Mouse (Mus musculus) forebrain, embryonic 15.5 days (tissue): ENCODE measurements around the gene C3ar1. TPM values are rescaled to one million over a fixed set of nuclear protein-coding genes. Genes with fewer than 3 reads are reported as not detected.

ENCODE experiments used
- ATAC-seq: fragments of 200-750 bp; cut with Nextera tagmentation; replicated peaks from 2 replicates; pipeline ENCODE4 v1.8.0; 2017; ENCODE audit warnings: mild to moderate bottlenecking, moderate TSS enrichment, moderate library complexity
- H3K27ac ChIP-seq: fragments of 300-500 bp; sonication (generic); replicated peaks from 2 replicates; pipeline ENCODE4 v1.5.1; 2015; ENCODE audit warnings: mild to moderate bottlenecking, inconsistent platforms
- H3K27me3 ChIP-seq: fragments of 300-500 bp; sonication (generic); 2 replicates; pipeline ENCODE4 v1.6.1; 2015; ENCODE audit warnings: inconsistent platforms
- H3K36me3 ChIP-seq: fragments of 300-500 bp; sonication (generic); 2 replicates; pipeline ENCODE4 v1.6.1; 2015; ENCODE audit warnings: mild to moderate bottlenecking, inconsistent platforms
- H3K4me1 ChIP-seq: fragments of 300-500 bp; sonication (generic); 2 replicates; pipeline ENCODE4 v1.6.1; 2015; ENCODE audit warnings: inconsistent platforms
- H3K4me2 ChIP-seq: fragments of 300-500 bp; sonication (generic); replicated peaks from 2 replicates; pipeline ENCODE4 v1.6.1; 2015; ENCODE audit warnings: mild to moderate bottlenecking, inconsistent platforms
- H3K4me3 ChIP-seq: fragments of 300-500 bp; sonication (generic); 2 replicates; pipeline ENCODE4 v1.5.1; 2015; ENCODE audit warnings: mild to moderate bottlenecking, inconsistent platforms
- H3K9ac ChIP-seq: fragments of 300-500 bp; sonication (generic); replicated peaks from 2 replicates; pipeline ENCODE4 v1.6.1; 2015; ENCODE audit warnings: mild to moderate bottlenecking, inconsistent platforms
- H3K9me3 ChIP-seq: fragments of 300-500 bp; sonication (generic); 2 replicates; pipeline ENCODE4 v1.6.1; 2016; ENCODE audit warnings: inconsistent platforms
- WGBS: fragments of 180-500 bp; shearing (Covaris S2); methylation state at CpG from one replicate; pipeline ENCODE4 v1.1.7; 2015; ENCODE audit warnings: mixed read lengths; 5-methylcytosine and 5-hydroxymethylcytosine counted together
- microRNA-seq: library from miRNA; unstranded; fragments of <30 nt; microRNA quantifications from one replicate; pipeline ENCODE4, GENCODE M21; 2016
- polyA plus RNA-seq: library from polyadenylated mRNA; unstranded; fragments of >200 nt; fragmentation: Nextera tagmentation; extraction: Ambion mirVana; gene quantifications from 2 replicates; pipeline ENCODE4 v1.2.1, GENCODE M21; 2015

Gene C3ar1
- polyA plus RNA-seq, 1 experiment from 2014 or later: 0.89 TPM

GRCm38 (mm10) chr6:122810022-122810614, 45.8 kb downstream of the C3ar1 start:
- Histone ChIP-seq H3K9ac (peak overlapping the region; percentile 79), H3K4me1 (peaks cover 12% of the 10 kb centered on the region), H3K9me3 (no peaks in the 10 kb centered on the region), H3K36me3 (no peaks in the 10 kb centered on the region), H3K4me3 (peak overlapping the region; percentile 74), H3K27me3 (no peaks in the 10 kb centered on the region), H3K27ac (peak overlapping the region; percentile 98), H3K4me2 (peak overlapping the region; percentile 74)
- WGBS: 2% methylated on average over 11 of the region's 11 CpGs
- peak; percentile 3; the same call in 1 of the 2 replicates for ATAC-seq

GRCm38 (mm10) chr6:122804418-122804817, 51.5 kb downstream of the C3ar1 start:
- H3K27ac ChIP-seq: no peak overlapping the region
- no peaks in the 10 kb centered on the region for H3K36me3 ChIP-seq
- H3K4me3 ChIP-seq: no peak overlapping the region
- H3K4me1 ChIP-seq: peaks cover 16% of the 10 kb centered on the region; the same call in 1 of the 2 replicates
- H3K4me2 ChIP-seq: no peak overlapping the region
- WGBS: 23% methylated on average over 5 of the region's 5 CpGs
- peaks cover 13% of the 10 kb centered on the region; the same call in 1 of the 2 replicates for H3K27me3 ChIP-seq
- H3K9me3 ChIP-seq: no peaks in the 10 kb centered on the region
- no peak for ATAC-seq
- no peak overlapping the region for H3K9ac ChIP-seq

- Histone ChIP-seq H3K9ac (peak overlapping the region; percentile 61), H3K36me3 (no peaks in the 10 kb centered on the region), H3K27ac (peak overlapping the region; percentile 13), H3K4me1 (peaks cover 16% of the 10 kb centered on the region; the same call in 1 of the 2 replicates), H3K4me3 (peak overlapping the region; percentile 61), H3K27me3 (peaks cover 13% of the 10 kb centered on the region; the same call in 1 of the 2 replicates), H3K9me3 (no peaks in the 10 kb centered on the region), H3K4me2 (peak overlapping the region; percentile 92)
- WGBS: 2% methylated on average over 34 of the region's 34 CpGs
- ATAC-seq: peak; percentile 79
Observed at GRCm38 (mm10) chr6:122801801-122802514, 54.0 kb downstream of the C3ar1 start.

- Histone ChIP-seq H3K27me3 (peaks cover 13% of the 10 kb centered on the region; the same call in 1 of the 2 replicates), H3K36me3 (no peaks in the 10 kb centered on the region), H3K4me2 (peak within 1 kb of the TSS; percentile 92), H3K9me3 (no peaks in the 10 kb centered on the region), H3K9ac (peak within 1 kb of the TSS; percentile 61), H3K4me1 (peaks cover 16% of the 10 kb centered on the region; the same call in 1 of the 2 replicates), H3K4me3 (peak within 1 kb of the TSS; percentile 61), H3K27ac (peak within 1 kb of the TSS; percentile 13)
- ATAC-seq: peak; percentile 78
- WGBS: under 1% methylated on average over 35 of the region's 46 CpGs
Observed at GRCm38 (mm10) chr6:122801301-122801800, 54.6 kb downstream of the C3ar1 start, which contains the start of gene Slc2a3. TSS of gene Slc2a3 (minus strand) at chr6:122801640.

- Histone ChIP-seq H3K9ac (peak overlapping the region; percentile 61), H3K4me1 (peaks cover 16% of the 10 kb centered on the region; the same call in 1 of the 2 replicates), H3K27ac (no peak overlapping the region), H3K9me3 (no peaks in the 10 kb centered on the region), H3K4me3 (peak overlapping the region; percentile 61), H3K27me3 (peaks cover 13% of the 10 kb centered on the region; the same call in 1 of the 2 replicates), H3K36me3 (no peaks in the 10 kb centered on the region), H3K4me2 (peak overlapping the region; percentile 92)
- ATAC-seq: no peak
- WGBS: 37% methylated on average over 10 of the region's 10 CpGs
Observed at GRCm38 (mm10) chr6:122800640-122801300, 55.2 kb downstream of the C3ar1 start.

Small RNA genes lying within 50 kb of the gene (microRNA-seq; reads per million reads assigned to microRNA genes)
- gene Mir7231: not detected

Other genes with a start within 250 kb of the C3ar1 start
- gene Gdf3, start 246.1 kb downstream of the C3ar1 start, polyA plus RNA-seq: not detected in 2 replicates
- not detected in 2 replicates for gene Dppa3, start 229.8 kb downstream of the C3ar1 start, polyA plus RNA-seq
- 0.09 and 0.29 TPM in 2 replicates for gene Nanog, start 148.7 kb downstream of the C3ar1 start, polyA plus RNA-seq
- 19.9 and 20.5 TPM in 2 replicates for gene Slc2a3, start 54.5 kb downstream of the C3ar1 start, polyA plus RNA-seq
- gene Foxj2, start 36.2 kb downstream of the C3ar1 start, polyA plus RNA-seq: 6.4 and 6.8 TPM in 2 replicates
- gene Necap1, start 18.3 kb upstream of the C3ar1 start, polyA plus RNA-seq: 112 and 122 TPM in 2 replicates
- gene Clec4a1, start 65.7 kb upstream of the C3ar1 start, polyA plus RNA-seq: 0.39 and 0.92 TPM in 2 replicates
- 0.59 and 0.69 TPM in 2 replicates for gene Clec4a3, start 96.4 kb upstream of the C3ar1 start, polyA plus RNA-seq
- not detected in 2 replicates for gene Clec4a4, start 134.2 kb upstream of the C3ar1 start, polyA plus RNA-seq
- gene Clec4b1, start 193.8 kb upstream of the C3ar1 start, polyA plus RNA-seq: not detected in 2 replicates